Mouse (Mus musculus) CH12.LX (cell line): ENCODE measurements at regions not wholly inside any gene's neighbourhood (a gene's known extent, or its start where the extent isn't known, plus 50 kb on each side); places are given as distances from the start of the nearest gene placed in this dataset.

Experiments used
- DNase-seq: peaks from one replicate; pipeline ENCODE4 v3.0.0-alpha.2; 2013; ENCODE audit errors: extremely low read depth
- H3K27ac ChIP-seq: 2 replicates; pipeline ENCODE4 v1.5.1; 2012; ENCODE audit warnings: low read depth, mild to moderate bottlenecking, control low read depth, moderate library complexity; ENCODE audit not compliant: insufficient read depth
- H3K27me3 ChIP-seq: replicated peaks from 2 replicates; pipeline ENCODE3; 2012; ENCODE audit warnings: inconsistent platforms
- H3K36me3 ChIP-seq, 2 experiments: replicated peaks in 1 of 2; 2 replicates each; pipeline versions ENCODE3 to v1.6.1; 2012; ENCODE audit warnings: inconsistent platforms in 1 of 2, low read length in 1 of 2, mild to moderate bottlenecking in 1 of 2, mixed read lengths in 1 of 2, moderate library complexity in 1 of 2; ENCODE audit not compliant: control insufficient read depth in 1 of 2, insufficient read depth in 1 of 2
- H3K4me1 ChIP-seq, 2 experiments: 2 replicates each; pipeline ENCODE4 v1.6.1; 2012; ENCODE audit warnings: inconsistent platforms in 1 of 2, moderate library complexity in 1 of 2; ENCODE audit not compliant: insufficient read depth in 2 of 2, control insufficient read depth in 1 of 2
- H3K4me2 ChIP-seq: 2 replicates; pipeline ENCODE4 v1.6.1; 2012; ENCODE audit warnings: low read depth, mild to moderate bottlenecking, control low read depth; ENCODE audit not compliant: poor library complexity, insufficient read depth, severe bottlenecking
- H3K4me3 ChIP-seq, 3 experiments: fragments of 150-350 bp in 1 of 3; sonication (generic) in 1 of 3; replicated peaks in 1 of 3; 2 replicates each; pipeline versions ENCODE3 to v1.5.1; 2011 to 2012; ENCODE audit warnings: low read depth in 2 of 3, low read length in 2 of 3, mild to moderate bottlenecking in 2 of 3, moderate library complexity in 2 of 3, control low read depth in 1 of 3, improper control_type of control experiment in 1 of 3, inconsistent platforms in 1 of 3, mixed read lengths in 1 of 3; ENCODE audit not compliant: poor library complexity in 1 of 3
- H3K79me2 ChIP-seq: replicated peaks from 2 replicates; pipeline ENCODE4 v1.6.1; 2012; ENCODE audit warnings: mild to moderate bottlenecking, moderate library complexity; ENCODE audit not compliant: control insufficient read depth, poor library complexity, insufficient read depth, severe bottlenecking; ENCODE audit errors: extremely low read depth
- H3K9ac ChIP-seq: 2 replicates; pipeline ENCODE4 v1.6.1; 2012; ENCODE audit warnings: low read depth, mild to moderate bottlenecking, control low read depth, moderate library complexity; ENCODE audit not compliant: insufficient read depth
- H3K9me3 ChIP-seq: replicated peaks from 2 replicates; pipeline ENCODE3; 2012; ENCODE audit warnings: low read length, inconsistent platforms, mixed read lengths
- BHLHE40 ChIP-seq: IDR thresholded peaks from 2 replicates; pipeline ENCODE4 v1.6.1; 2011; ENCODE audit warnings: mild to moderate bottlenecking, low read depth, low read length, improper control_type of control experiment
- CHD1 ChIP-seq: IDR thresholded peaks from 2 replicates; pipeline ENCODE4 v1.6.1; 2012; ENCODE audit warnings: low read depth, low read length, improper control_type of control experiment, inconsistent platforms
- ELF1 ChIP-seq: IDR thresholded peaks from 2 replicates; pipeline ENCODE4 v1.6.1; 2014; ENCODE audit warnings: low read depth, mild to moderate bottlenecking, inconsistent platforms, low read length, improper control_type of control experiment
- GABPA ChIP-seq: IDR thresholded peaks from 2 replicates; pipeline ENCODE4 v1.6.1; 2012; ENCODE audit warnings: low read depth, low read length, improper control_type of control experiment, inconsistent platforms; ENCODE audit not compliant: insufficient replicate concordance
- HCFC1 ChIP-seq: IDR thresholded peaks from 2 replicates; pipeline ENCODE4 v1.6.1; 2012; ENCODE audit warnings: low read depth, mild to moderate bottlenecking, inconsistent platforms, low read length, improper control_type of control experiment
- JUND ChIP-seq: conservative IDR thresholded peaks from 2 replicates; pipeline ENCODE4 v1.6.1; 2011; ENCODE audit warnings: low read depth, low read length, improper control_type of control experiment
- MAZ ChIP-seq: IDR thresholded peaks from 2 replicates; pipeline ENCODE4 v1.6.1; 2012; ENCODE audit warnings: low read depth, mild to moderate bottlenecking, inconsistent platforms, low read length, improper control_type of control experiment, moderate library complexity
- MXI1 ChIP-seq: IDR thresholded peaks from 2 replicates; pipeline ENCODE4 v1.6.1; 2011; ENCODE audit warnings: mild to moderate bottlenecking, low read depth, low read length, improper control_type of control experiment
- MYC ChIP-seq: IDR thresholded peaks from 2 replicates; pipeline ENCODE4 v1.6.1; 2011; ENCODE audit warnings: low read depth, mild to moderate bottlenecking, improper control_type of control experiment, low read length
- NELFE ChIP-seq: IDR thresholded peaks from 2 replicates; pipeline ENCODE4 v1.6.1; 2011; ENCODE audit warnings: low read depth, low read length, improper control_type of control experiment
- NRF1 ChIP-seq: IDR thresholded peaks from 2 replicates; pipeline ENCODE4 v1.6.1; 2014; ENCODE audit warnings: low read depth, mild to moderate bottlenecking, inconsistent platforms, low read length, improper control_type of control experiment, moderate library complexity
- POLR2A ChIP-seq: IDR thresholded peaks from 2 replicates; pipeline ENCODE4 v1.6.1; 2011; ENCODE audit warnings: low read depth, mild to moderate bottlenecking, improper control_type of control experiment, low read length
- RCOR1 ChIP-seq: conservative IDR thresholded peaks from 2 replicates; pipeline ENCODE4 v1.6.1; 2012; ENCODE audit warnings: low read depth, mild to moderate bottlenecking, inconsistent platforms, low read length, improper control_type of control experiment
- SIN3A ChIP-seq: IDR thresholded peaks from 2 replicates; pipeline ENCODE4 v1.6.1; 2012; ENCODE audit warnings: low read length, improper control_type of control experiment, inconsistent platforms
- SMC3 ChIP-seq: IDR thresholded peaks from 2 replicates; pipeline ENCODE4 v1.6.1; 2011; ENCODE audit warnings: low read depth, low read length, improper control_type of control experiment
- TBP ChIP-seq: conservative IDR thresholded peaks from 2 replicates; pipeline ENCODE4 v1.6.1; 2011; ENCODE audit warnings: low read depth, low read length, improper control_type of control experiment
- TCF12 ChIP-seq: IDR thresholded peaks from 2 replicates; pipeline ENCODE4 v1.6.1; 2014; ENCODE audit warnings: low read depth, mild to moderate bottlenecking, inconsistent platforms, low read length, improper control_type of control experiment
- UBTF ChIP-seq: IDR thresholded peaks from 2 replicates; pipeline ENCODE4 v1.6.1; 2012; ENCODE audit warnings: low read depth, mild to moderate bottlenecking, inconsistent platforms, low read length, improper control_type of control experiment, moderate library complexity
- USF1 ChIP-seq: IDR thresholded peaks from 2 replicates; pipeline ENCODE4 v1.6.1; 2014; ENCODE audit warnings: low read depth, mild to moderate bottlenecking, inconsistent platforms, low read length, improper control_type of control experiment
- USF2 ChIP-seq: conservative IDR thresholded peaks from 2 replicates; pipeline ENCODE4 v1.6.1; 2011; ENCODE audit warnings: low read depth, low read length, improper control_type of control experiment
- ZC3H11A ChIP-seq: IDR thresholded peaks from 2 replicates; pipeline ENCODE4 v1.6.1; 2012; ENCODE audit warnings: low read depth, mild to moderate bottlenecking, inconsistent platforms, low read length, improper control_type of control experiment
- ZKSCAN1 ChIP-seq: IDR thresholded peaks from 2 replicates; pipeline ENCODE4 v1.6.1; 2012; ENCODE audit warnings: low read depth, inconsistent platforms, low read length, improper control_type of control experiment, borderline replicate concordance
- ZMIZ1 ChIP-seq: IDR thresholded peaks from 2 replicates; pipeline ENCODE4 v1.6.1; 2012; ENCODE audit warnings: low read depth, mild to moderate bottlenecking, inconsistent platforms, low read length, improper control_type of control experiment
- ZNF384 ChIP-seq: IDR thresholded peaks from 2 replicates; pipeline ENCODE4 v1.6.1; 2012; ENCODE audit warnings: low read depth, low read length, improper control_type of control experiment, inconsistent platforms
- dilution Hi-C: fragments of 300-500 bp; cut with MboI; formaldehyde crosslinking; loops from 2 replicates; pipeline ENCODE4 v1.14.3; 2020; ENCODE audit warnings: low sequenced_read_pairs; ENCODE audit not compliant: extremely low pct_unique_long_range_greater_than_20kb, extremely low pct_ligation_motif_present
- in situ Hi-C: fragments of 300-500 bp; cut with MboI; formaldehyde crosslinking; loops from 3 replicates; pipeline ENCODE4 v1.14.3; 2019; ENCODE audit warnings: low sequenced_read_pairs, low pct_ligation_motif_present, low pct_unique_long_range_greater_than_20kb, mixed read lengths

GRCm38 (mm10) chr16:90656571-90657011 is 70.6 kb downstream of the Mis18a start:
- no peak overlapping the region for H3K4me3 ChIP-seq
- H3K4me2 ChIP-seq: no peak overlapping the region
- no peaks in the 10 kb centered on the region for H3K4me1 ChIP-seq
- dilution Hi-C loops: no loop called here
- DNase-seq: no peak
- H3K9ac ChIP-seq: no peak overlapping the region
- H3K27ac ChIP-seq: no peak overlapping the region
- H3K27me3 ChIP-seq: peaks cover 55% of the 10 kb centered on the region
- no peaks in the 10 kb centered on the region for H3K36me3 ChIP-seq
- H3K9me3 ChIP-seq: peaks cover 12% of the 10 kb centered on the region
- no peaks in the 10 kb centered on the region for H3K79me2 ChIP-seq
- in situ Hi-C loops: no loop called here
- TF ChIP-seq POLR2A (no peak), CHD1 (no peak), UBTF (no peak), TBP (no peak), BHLHE40 (no peak), ZMIZ1 (no peak), NRF1 (no peak), MXI1 (no peak), USF1 (no peak), JUND (no peak), ZC3H11A (no peak)
- TF ChIP-seq, all 38 proteins: peak for 0

DNA sequence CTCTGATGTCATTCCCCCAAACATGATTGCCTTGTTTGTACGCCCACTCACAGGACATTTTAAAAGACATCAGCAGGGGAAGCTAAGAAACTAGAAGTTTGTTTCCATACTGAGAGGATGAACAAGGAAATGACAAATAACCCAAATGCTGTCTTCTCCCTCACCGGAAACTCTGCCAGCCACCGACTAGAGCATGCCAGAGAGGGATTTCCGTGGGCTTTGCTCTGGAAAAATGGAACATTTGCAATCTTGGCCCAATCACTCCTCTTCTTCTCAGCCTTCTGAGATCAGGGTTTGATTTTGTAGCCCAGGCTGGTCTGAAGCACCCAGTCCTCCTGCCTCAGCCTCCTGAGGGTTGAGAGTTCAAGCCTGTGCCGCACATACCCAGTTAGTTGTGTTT is 72.4 kb downstream of the Mis18a start:
- no peaks in the 10 kb centered on the region for H3K36me3 ChIP-seq
- in situ Hi-C loops (no loop called here), dilution Hi-C loops (no loop called here)

More for the DNA sequence above, 72.4 kb downstream of the Mis18a start:
- no peaks in the 10 kb centered on the region for H3K79me2 ChIP-seq
- no peak overlapping the region for H3K27ac ChIP-seq
- no peaks in the 10 kb centered on the region for H3K4me1 ChIP-seq
- no peak overlapping the region for H3K4me3 ChIP-seq
- H3K4me2 ChIP-seq: no peak overlapping the region
- no peak overlapping the region for H3K9ac ChIP-seq
- peaks cover 46% of the 10 kb centered on the region for H3K27me3 ChIP-seq
- TF ChIP-seq TBP (no peak), TCF12 (no peak), ZNF384 (no peak), RCOR1 (no peak), CHD1 (no peak), MYC (no peak), NELFE (no peak), MXI1 (no peak), ZKSCAN1 (no peak), USF2 (no peak), SMC3 (no peak), NRF1 (no peak), HCFC1 (no peak), GABPA (no peak), ELF1 (no peak), MAZ (no peak), SIN3A (no peak), USF1 (no peak)
- H3K9me3 ChIP-seq: peaks cover 12% of the 10 kb centered on the region
- DNase-seq: no peak
